Mouse (Mus musculus) spleen, embryonic (tissue): Measurements from ENCODE around the gene G3bp2.

ENCODE experiments used
- CTCF ChIA-PET: fragments of 350-600 bp; sonication (Branson Sonifier 250); formaldehyde crosslinking; loops from one replicate; lab custom pipeline; 2022; lab: Charles Lee

G3bp2 gene

GRCm38 (mm10) chr5:92101601-92102000, 18.1 kb upstream of the G3bp2 start:
- CTCF ChIA-PET, result no interaction called here

- CTCF ChIA-PET, result no interaction called here
These were observed 15.0 kb upstream of the G3bp2 start for GRCm38 (mm10) chr5:92098351-92099109.

GRCm38 (mm10) chr5:92097779-92098178, 14.3 kb upstream of the G3bp2 start:
- CTCF ChIA-PET, result no interaction called here

- CTCF ChIA-PET, result interaction anchor here (0.6 to 0.7 kb wide), 2 partner anchors 103 to 331 kb away, joined by 4 read pairs; no protein-coding TSS in a partner anchor
These were observed 13.3 kb upstream of the G3bp2 start for GRCm38 (mm10) chr5:92096786-92097185.

- CTCF ChIA-PET, result interaction anchor here (0.6 kb wide), 1 partner anchor 132 kb away, joined by 3 read pairs; no protein-coding TSS in a partner anchor
These were observed 10.5 kb upstream of the G3bp2 start for GRCm38 (mm10) chr5:92094062-92094415.

- CTCF ChIA-PET, result interaction anchor here (0.6 kb wide), 1 partner anchor 132 kb away, joined by 3 read pairs; no protein-coding TSS in a partner anchor
These were observed 9.9 kb upstream of the G3bp2 start for GRCm38 (mm10) chr5:92093263-92094061.

- CTCF ChIA-PET, result no interaction called here
These were observed 4.0 kb upstream of the G3bp2 start for GRCm38 (mm10) chr5:92087469-92087868.

- CTCF ChIA-PET, result no interaction called here
These were observed 2.5 kb upstream of the G3bp2 start for GRCm38 (mm10) chr5:92085821-92086550.

GRCm38 (mm10) chr5:92085246-92085645, 1.7 kb upstream of the G3bp2 start:
- CTCF ChIA-PET, result no interaction called here

GRCm38 (mm10) chr5:92082821-92083401, 608 bp downstream of the G3bp2 start:
- CTCF ChIA-PET, result no interaction called here

- CTCF ChIA-PET, result interaction anchor here (0.7 kb wide), 1 partner anchor 522 kb away, joined by 5 read pairs; no protein-coding TSS in a partner anchor
These were observed 2.2 kb downstream of the G3bp2 start for GRCm38 (mm10) chr5:92081326-92081725.

GRCm38 (mm10) chr5:92080400-92080799, 3.1 kb downstream of the G3bp2 start:
- CTCF ChIA-PET, result no interaction called here

GRCm38 (mm10) chr5:92079304-92079703, 4.2 kb downstream of the G3bp2 start:
- CTCF ChIA-PET, result interaction anchor here (0.6 to 1.0 kb wide), 2 partner anchors 22 to 118 kb away, joined by 3 to 5 read pairs; no protein-coding TSS in a partner anchor

GRCm38 (mm10) chr5:92078751-92079150, 4.8 kb downstream of the G3bp2 start:
- CTCF ChIA-PET, result interaction anchor here (1.0 kb wide), 1 partner anchor 118 kb away, joined by 3 read pairs; no protein-coding TSS in a partner anchor

GRCm38 (mm10) chr5:92076273-92076672, 7.2 kb downstream of the G3bp2 start:
- CTCF ChIA-PET, result no interaction called here

GRCm38 (mm10) chr5:92074061-92074460, 9.5 kb downstream of the G3bp2 start:
- CTCF ChIA-PET, result interaction anchor here (0.7 kb wide), 1 partner anchor 10 kb away, joined by 4 read pairs; no protein-coding TSS in a partner anchor

GRCm38 (mm10) chr5:92063192-92063591, 20.3 kb downstream of the G3bp2 start:
- CTCF ChIA-PET, result no interaction called here

- CTCF ChIA-PET, result no interaction called here
These were observed 30.7 kb downstream of the G3bp2 start for GRCm38 (mm10) chr5:92052866-92053265.

- CTCF ChIA-PET, result no interaction called here
These were observed 33.1 kb downstream of the G3bp2 start for GRCm38 (mm10) chr5:92050419-92050818.

GRCm38 (mm10) chr5:92043783-92044182, 39.7 kb downstream of the G3bp2 start, which contains the start of gene Cdkl2:
Gene Cdkl2, minus strand, starts transcription at chr5:92043883.
- CTCF ChIA-PET, result no interaction called here
